13 mouse cellular contexts compared by ENCODE assay signal in the genomic region with DNA sequence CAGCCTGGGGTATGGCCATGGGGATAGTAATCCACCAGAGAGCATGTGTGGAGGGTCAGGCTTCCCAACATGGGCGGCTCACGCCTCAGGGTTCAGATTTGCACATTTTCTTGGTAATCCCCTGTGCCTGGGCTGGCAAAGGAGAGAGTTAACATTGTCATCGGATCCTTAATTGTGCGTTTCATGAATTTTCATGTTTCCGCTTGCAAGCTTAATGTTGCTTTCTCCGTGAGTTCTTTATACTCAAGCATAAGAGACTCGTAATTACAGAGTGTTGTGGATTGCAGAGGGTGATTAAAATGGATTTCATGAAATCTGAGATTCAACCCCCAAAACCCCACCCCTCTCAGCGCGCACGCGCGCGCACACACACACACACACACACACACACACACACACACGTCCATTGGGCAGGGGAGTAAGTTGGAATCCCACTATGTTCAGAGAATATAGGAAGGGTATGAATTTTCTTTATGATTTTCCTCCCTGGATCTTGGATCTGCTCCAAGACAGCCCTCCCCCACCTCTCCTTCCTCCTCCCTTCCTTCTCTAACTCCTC.
DNase-seq lines count a peak whose midpoint lies in the region; ATAC-seq and TF ChIP-seq lines count a peak whose summit lies in the region.
"Had no signal": no experiment of that assay in that cellular context is flagged by ENCODE, and none has a peak within 500 bp of the region (broad histone marks: within the 10 kb centered on the region; RNA-seq: fewer than 3 reads in every experiment).

No protein-coding gene starts in this region.

- no peak for TF ChIP-seq POLR2A in heart, adult 2 months (IDR thresholded peaks at IDR 0.05; ENCODE audit: insufficient read depth, low read depth, low read length)

- no peak overlapping the region for H3K4me3 ChIP-seq in hindbrain, embryonic 15.5 days
- H3K4me3 ChIP-seq in hindbrain, embryonic 10.5 days = no peak overlapping the region
- H3K4me3 ChIP-seq in limb, embryonic 15.5 days = no peak overlapping the region
- H3K4me3 ChIP-seq in heart, adult 2 months = no peak overlapping the region
- H3K4me3 ChIP-seq: liver, embryonic 15.5 days had no signal

- WGBS in hindbrain, embryonic 15.5 days = 63% methylated on average over 14 of the region's 14 CpGs
- WGBS in hindbrain, embryonic 10.5 days = 84% methylated on average over 14 of the region's 14 CpGs
- 42% methylated on average over 14 of the region's 14 CpGs for WGBS in limb, embryonic 15.5 days
- 86% methylated on average over 14 of the region's 14 CpGs for WGBS in heart, adult 2 months

- H3K9me3 ChIP-seq in hindbrain, embryonic 15.5 days = no peaks in the 10 kb centered on the region
- H3K9me3 ChIP-seq in hindbrain, embryonic 10.5 days = no peaks in the 10 kb centered on the region
- no peaks in the 10 kb centered on the region for H3K9me3 ChIP-seq in limb, embryonic 15.5 days
- H3K9me3 ChIP-seq: liver, embryonic 15.5 days had no signal

- no peak for DNase-seq in hindbrain, embryonic 10.5 days (ENCODE audit: low spot score)
- peak; percentile 34 for DNase-seq in right cerebral cortex, postnatal 4 days
- no peak for DNase-seq in right cerebral cortex, postnatal 36 days (ENCODE audit: low spot score in 2 of 2)
- no peak for DNase-seq in spleen, postnatal 14 days (ENCODE audit: low spot score in 2 of 2)
- DNase-seq in heart, adult 2 months = no peak
- DNase-seq in adrenal gland, adult 2 months = no peak
- DNase-seq: adrenal gland, adult 8-10 months; cerebellum, adult 18-20 months; gastrocnemius, postnatal 25 days; layer of hippocampus, postnatal 36 days had no signal

- no peak overlapping the region for H3K9ac ChIP-seq in hindbrain, embryonic 15.5 days
- no peak overlapping the region for H3K9ac ChIP-seq in limb, embryonic 15.5 days
- H3K9ac ChIP-seq in heart, adult 2 months (ENCODE audit: low read depth, low read length) = no peak overlapping the region
- H3K9ac ChIP-seq: liver, embryonic 15.5 days had no signal

- H3K36me3 ChIP-seq in hindbrain, embryonic 15.5 days = no peaks in the 10 kb centered on the region
- no peaks in the 10 kb centered on the region for H3K36me3 ChIP-seq in hindbrain, embryonic 10.5 days
- H3K36me3 ChIP-seq in limb, embryonic 15.5 days = no peaks in the 10 kb centered on the region
- no peaks in the 10 kb centered on the region for H3K36me3 ChIP-seq in heart, adult 2 months (ENCODE audit: control insufficient read depth, insufficient read depth, low read length)
- H3K36me3 ChIP-seq: liver, embryonic 15.5 days had no signal

- peaks cover 16% of the 10 kb centered on the region for H3K4me1 ChIP-seq in hindbrain, embryonic 15.5 days (replicated peaks)
- H3K4me1 ChIP-seq in hindbrain, embryonic 10.5 days (replicated peaks) = peaks cover 15% of the 10 kb centered on the region; the same call in 1 of the 2 replicates
- peaks cover 24% of the 10 kb centered on the region for H3K4me1 ChIP-seq in limb, embryonic 15.5 days
- no peaks in the 10 kb centered on the region for H3K4me1 ChIP-seq in heart, adult 2 months (ENCODE audit: control insufficient read depth, insufficient read depth, low read length)
- H3K4me1 ChIP-seq: liver, embryonic 15.5 days had no signal

- no peaks in the 10 kb centered on the region for H3K27me3 ChIP-seq in hindbrain, embryonic 15.5 days
- 0 out of 2 replicates have a peak, but pooled peaks cover 8% of the 10 kb centered on the region for H3K27me3 ChIP-seq in hindbrain, embryonic 10.5 days (ENCODE audit: insufficient read depth, poor library complexity, severe bottlenecking)
- no peaks in the 10 kb centered on the region for H3K27me3 ChIP-seq in limb, embryonic 15.5 days
- H3K27me3 ChIP-seq in heart, adult 2 months (ENCODE audit: control insufficient read depth, insufficient read depth, low read length) = no peaks in the 10 kb centered on the region
- H3K27me3 ChIP-seq: liver, embryonic 15.5 days had no signal

- peak; percentile 50; the same call in 1 of the 2 replicates for ATAC-seq in hindbrain, embryonic 15.5 days (ENCODE audit: low FRiP score, low read depth)
- ATAC-seq in limb, embryonic 15.5 days (ENCODE audit: insufficient number of reproducible peaks, low FRiP score, low TSS enrichment, low read depth) = no peak

- TF ChIP-seq CTCF in heart, adult 2 months (IDR thresholded peaks at IDR 0.05) = no peak

- no peak overlapping the region for H3K4me2 ChIP-seq in hindbrain, embryonic 15.5 days
- H3K4me2 ChIP-seq in limb, embryonic 15.5 days = peak overlapping the region; percentile 7; the same call in 1 of the 2 replicates
- H3K4me2 ChIP-seq: liver, embryonic 15.5 days had no signal

- TF ChIP-seq EP300 in heart, adult 2 months (IDR thresholded peaks at IDR 0.05; ENCODE audit: insufficient read depth, low read depth, low read length) = no peak

- no peaks in the 10 kb centered on the region for H3K79me2 ChIP-seq in heart, adult 2 months (replicated peaks; ENCODE audit: control insufficient read depth, insufficient read depth, low read length)

- 0 out of 2 replicates have a peak overlapping the region, but pooled peaks have one; percentile 51 for H3K27ac ChIP-seq in hindbrain, embryonic 15.5 days (replicated peaks)
- H3K27ac ChIP-seq in hindbrain, embryonic 10.5 days = no peak overlapping the region
- H3K27ac ChIP-seq in limb, embryonic 15.5 days = peak overlapping the region; percentile 51; the same call in 1 of the 2 replicates
- no peak overlapping the region for H3K27ac ChIP-seq in heart, adult 2 months
- H3K27ac ChIP-seq: liver, embryonic 15.5 days had no signal

- intact Hi-C loops in heart, adult 2 months (cut with DNase I) = no loop called here

Comparison
In these comparisons a context has a peak if more than half of its experiments do, and no peak if none do; other contexts are left out.
1. H3K27ac ChIP-seq: peak in hindbrain, embryonic 15.5 days (single experiment) and limb, embryonic 15.5 days (single experiment); none in hindbrain, embryonic 10.5 days (single experiment) and heart, adult 2 months (single experiment).